Mouse (Mus musculus): ENCODE results near the gene Selenoi.

Gene Selenoi

DNA sequence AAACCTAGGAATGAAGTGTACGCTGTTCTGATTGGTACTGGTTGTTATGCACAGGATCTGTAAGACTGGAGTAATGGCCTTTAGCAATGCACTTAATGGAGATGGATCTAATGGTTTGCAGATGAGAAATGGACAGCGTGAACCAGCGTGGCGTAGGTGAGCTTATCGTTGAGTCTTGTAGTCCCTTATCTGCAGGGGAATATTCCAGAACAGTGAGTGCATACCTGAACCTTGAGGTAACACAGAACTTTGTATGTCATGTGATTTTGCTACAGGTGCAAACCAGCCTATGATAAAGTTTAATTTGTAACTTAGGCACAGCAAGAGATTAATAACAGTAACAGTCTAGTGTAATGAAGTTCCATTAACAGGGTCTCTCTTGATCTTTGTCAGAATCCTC is 6.2 kb downstream of the Selenoi start:
- DNase-seq (ENCODE audit: low spot score): no peak

DNA sequence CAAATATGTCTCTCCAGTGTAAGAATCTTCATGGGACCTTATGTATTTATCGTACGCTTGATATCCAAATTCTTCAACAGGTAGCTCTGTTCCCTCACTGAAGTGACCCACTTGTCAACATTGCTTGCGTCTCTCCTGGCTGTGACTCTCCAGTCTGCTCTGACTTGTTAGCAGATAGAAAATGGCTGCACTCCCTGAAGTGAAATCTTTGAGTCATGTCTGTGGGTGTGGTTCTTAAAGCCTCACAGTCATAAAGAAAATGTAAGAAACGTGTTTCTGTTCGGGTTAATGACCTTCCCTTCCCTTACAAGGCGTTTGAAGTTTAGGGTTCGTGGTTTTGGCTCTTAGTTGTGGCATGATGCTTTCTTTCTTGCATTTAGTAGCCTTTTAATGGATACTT is 8.2 kb downstream of the Selenoi start:
- DNase-seq (ENCODE audit: low spot score): no peak

DNA sequence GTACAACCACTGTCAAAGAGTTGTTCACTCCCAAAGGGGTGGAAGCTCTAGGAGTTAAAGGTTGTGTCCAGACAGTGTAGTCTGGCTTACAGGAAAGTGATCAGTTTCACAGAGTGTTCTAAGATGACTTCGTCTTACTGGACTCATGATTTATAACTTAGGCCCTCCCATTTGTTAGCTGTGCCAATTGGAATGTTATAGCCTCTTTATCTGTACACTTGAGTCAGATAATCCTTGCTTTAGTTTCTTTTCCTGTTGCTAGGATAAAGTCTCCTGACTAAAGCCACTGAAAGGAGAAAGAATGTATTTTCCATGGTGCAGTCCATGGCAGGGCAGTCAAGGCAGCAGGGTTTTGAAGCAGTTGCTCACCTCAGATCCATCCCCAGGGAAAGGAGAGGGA is 10.0 kb downstream of the Selenoi start:
- peak; percentile 22 for DNase-seq (ENCODE audit: low spot score)

DNA sequence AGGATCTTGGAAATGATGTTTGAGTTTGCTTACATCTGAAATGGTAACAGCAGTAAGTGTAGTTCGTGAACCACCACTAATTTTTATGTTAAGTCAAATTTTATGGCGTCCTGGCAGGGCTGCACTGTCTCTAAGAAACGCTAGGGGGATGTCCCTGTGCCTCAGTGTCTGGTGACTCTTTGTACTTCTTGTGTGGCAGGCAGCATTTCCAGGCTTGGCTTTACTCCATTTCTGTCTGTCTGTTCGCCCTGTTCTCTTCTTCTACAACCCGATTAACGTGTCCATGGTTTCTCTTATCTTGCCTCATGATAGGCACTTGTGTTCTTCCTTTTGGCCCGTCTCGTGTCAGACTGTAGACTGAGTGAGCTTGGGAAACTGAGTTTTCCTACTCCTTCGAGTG is 11.4 kb downstream of the Selenoi start:
- no peak for DNase-seq (ENCODE audit: low spot score)

DNA sequence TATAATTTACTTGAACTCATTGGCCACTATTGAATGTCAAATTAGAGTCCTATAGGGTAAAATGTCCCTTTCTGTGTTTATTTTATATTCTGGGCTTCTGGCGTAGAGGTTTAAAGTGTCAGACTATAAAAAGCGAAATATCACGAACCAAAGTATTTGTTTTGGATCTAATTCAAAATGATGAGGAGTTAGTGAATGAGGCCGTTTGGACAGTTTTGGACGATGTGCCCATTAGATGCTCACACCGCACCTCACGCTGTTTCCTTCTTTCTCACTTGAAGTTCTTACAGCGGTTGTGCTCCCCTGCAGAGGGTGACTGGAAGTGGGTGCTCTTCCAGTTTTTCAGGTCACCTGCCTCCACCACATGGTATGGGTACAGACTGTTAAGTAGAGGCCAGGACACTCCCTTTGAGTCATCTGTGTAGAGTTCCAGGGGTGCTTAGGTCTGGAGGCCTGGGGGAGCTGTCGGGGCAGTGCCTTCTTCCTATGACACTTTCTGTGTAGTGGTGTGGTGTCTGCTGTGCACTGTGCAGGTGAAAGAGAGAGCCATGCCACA is 13.6 kb downstream of the Selenoi start:
- peak; percentile 16 for DNase-seq (ENCODE audit: low spot score)

DNA sequence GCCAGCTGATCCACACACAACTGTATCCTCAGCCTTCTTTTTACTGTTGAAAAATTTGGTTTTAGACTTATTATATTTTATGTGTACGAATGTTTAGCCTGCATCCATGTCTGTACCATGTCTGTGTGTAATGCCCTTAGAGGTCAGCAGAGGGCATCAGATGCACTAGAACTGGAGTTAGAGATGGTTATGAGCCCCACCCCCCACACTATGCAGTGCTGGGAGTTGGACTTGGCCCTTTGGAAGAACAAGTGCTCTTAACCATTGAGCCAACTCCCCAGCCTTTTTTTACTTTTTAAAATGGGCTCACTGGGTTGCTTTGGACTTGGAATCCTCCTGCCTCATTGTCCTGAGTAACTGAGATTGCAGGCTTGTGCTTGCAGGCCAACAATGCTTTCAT is 15.3 kb downstream of the Selenoi start:
- DNase-seq (ENCODE audit: low spot score): no peak

DNA sequence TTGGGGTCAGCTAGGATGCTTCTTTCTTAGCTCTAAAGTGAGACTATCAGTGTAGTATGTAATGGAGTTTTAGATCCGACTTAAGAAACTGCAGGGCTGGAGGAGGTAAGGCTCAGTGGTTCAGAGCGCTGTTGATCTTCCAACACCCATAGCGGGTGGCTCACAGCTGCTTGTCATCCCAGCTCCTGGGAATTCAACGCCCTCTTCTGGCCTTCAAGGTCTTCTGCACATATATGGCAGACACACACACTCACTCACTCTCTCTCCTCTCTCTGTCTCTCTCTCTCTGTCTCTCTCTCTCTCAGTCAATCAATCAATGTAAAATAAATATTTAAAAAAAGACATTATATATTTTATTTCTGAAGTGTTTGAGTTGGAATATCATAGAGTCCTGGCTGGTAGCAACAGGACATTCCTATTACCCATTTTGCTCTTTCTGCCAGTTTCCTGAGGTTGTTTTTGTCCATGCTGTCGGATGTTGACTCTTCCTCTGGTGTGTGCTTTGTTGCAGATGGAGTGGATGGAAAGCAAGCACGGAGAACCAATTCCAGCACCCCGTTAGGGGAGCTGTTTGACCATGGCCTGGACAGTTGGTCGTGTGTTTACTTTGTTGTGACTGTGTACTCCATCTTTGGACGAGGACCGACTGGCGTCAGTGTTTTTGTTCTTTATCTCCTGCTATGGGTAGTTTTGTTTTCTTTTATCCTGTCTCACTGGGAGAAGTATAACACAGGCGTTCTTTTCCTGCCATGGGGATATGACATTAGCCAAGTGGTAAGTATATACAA is 23.4 kb downstream of the Selenoi start:
- DNase-seq (ENCODE audit: low spot score): no peak

DNA sequence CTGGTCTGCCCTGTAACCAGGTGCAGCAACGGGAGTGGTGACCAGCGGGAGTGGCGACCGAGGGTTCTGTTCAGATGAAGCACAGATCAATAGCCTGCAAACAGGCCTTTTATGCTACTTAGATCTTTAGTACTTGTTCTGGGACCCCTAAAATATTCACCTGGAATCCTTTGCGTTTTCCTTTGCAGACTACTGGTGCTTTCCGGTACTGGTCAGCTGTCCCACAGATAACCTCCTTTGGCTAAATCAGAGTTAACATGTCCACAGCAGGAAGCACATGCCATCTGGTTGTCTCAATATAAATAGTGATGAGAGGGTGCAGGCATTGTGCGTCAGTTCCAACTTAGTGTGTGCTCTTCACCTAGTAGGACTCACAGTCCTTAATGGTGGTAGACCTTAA is 26.4 kb downstream of the Selenoi start:
- no peak for DNase-seq (ENCODE audit: low spot score)

DNA sequence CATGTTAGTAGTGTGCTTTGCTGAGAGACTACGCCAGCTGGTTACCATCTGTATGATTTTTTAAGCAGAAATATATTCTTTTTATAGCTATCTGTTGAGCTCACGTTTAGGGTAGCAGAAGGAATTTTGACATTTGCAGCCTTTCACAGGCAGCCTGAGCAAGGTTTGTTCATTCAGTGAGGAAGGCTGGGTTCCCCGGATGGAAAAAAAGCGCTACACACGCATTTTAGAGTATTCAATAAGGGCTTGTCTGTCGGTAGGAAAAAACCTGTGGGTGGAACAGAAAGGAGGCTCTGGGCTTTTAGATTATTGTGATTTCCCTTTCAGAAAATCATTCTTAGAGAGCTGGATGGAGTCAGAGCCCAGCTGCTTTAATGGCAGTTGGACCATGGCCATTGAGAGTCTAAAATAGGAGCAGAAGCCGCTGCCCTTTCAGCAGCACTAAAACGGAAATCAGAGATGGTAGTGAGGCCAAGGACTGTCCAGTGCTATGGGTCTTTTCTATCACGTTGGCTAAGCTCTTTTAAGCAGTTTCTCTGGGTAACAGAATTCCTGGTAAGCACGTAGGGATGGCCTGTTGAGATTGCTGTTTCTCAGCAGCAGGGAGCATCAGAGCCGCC is 38.3 kb downstream of the Selenoi start:
- no peak for DNase-seq (ENCODE audit: low spot score)

DNA sequence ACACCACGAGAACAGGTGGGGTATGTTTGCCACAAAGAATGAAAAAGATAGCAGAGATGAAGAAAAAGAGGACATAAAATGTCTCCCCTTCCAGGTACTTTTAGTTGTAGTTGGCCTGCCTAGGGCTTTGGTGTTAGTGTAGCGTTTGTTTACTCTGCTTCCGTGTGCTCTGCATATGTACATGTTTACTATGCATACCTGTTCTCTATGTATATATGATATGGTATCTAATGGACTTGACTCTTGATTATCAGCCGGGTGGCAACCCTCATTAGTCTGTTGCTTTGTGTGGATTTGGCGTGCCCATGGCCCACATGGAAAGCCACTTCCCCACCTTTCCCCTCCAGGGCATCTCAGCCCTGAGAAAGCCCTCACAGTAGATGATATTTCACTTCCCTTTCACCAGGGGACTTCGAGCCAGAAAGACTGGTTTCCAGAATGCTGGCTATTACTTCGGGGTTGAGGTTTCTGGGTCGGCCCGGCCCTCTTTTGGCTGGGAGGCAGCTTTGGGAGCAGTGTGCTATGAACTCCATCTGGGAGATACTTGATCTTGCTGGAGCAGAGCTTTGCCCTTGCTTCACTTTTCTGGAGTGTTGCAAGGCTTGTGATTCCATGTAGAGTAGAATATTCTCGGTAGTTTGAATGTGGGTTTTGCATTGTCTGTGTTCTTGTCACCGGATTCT is 39.4 kb downstream of the Selenoi start:
- peak; percentile 56 for DNase-seq (ENCODE audit: low spot score)

DNA sequence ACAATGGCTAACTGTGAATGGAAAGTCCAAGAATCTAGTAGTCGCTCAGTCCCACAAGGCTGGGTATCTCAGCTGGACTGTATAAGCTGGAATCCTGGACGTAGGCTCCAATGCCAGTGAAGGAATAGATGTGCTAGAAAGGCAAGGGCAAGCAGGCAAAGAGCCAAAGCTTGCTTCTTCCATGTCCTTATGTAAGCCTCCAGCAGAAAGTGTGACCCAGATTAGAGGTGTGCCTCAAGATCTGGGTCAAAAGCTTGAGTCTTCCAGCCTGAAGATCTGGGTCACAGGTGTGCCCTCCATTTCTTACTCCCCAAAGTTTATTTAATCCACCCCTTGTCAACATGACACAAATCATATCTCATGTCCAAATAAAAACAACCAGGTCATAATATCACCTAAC is 44.0 kb downstream of the Selenoi start:
- no peak for DNase-seq (ENCODE audit: low spot score)

DNA sequence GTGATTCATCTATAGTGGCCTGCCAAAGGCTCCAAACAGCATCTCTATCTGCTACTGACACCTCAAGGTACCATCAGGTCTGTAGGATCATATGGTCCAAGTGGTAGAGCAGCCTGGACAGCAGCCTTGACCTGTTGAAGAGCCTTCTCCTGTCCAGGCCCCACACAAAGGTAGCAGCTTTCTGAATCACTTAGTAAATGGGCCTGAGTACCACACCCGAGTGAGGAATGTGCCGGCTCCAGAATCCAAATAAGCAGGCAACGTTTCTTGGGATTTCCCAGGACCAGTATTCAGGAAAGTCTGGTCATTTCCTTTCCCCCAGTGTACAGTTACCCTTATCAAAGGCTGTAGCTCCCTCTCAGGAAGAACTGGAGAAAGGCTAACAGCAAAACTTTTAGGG is 46.6 kb downstream of the Selenoi start:
- no peak for DNase-seq (ENCODE audit: low spot score)

DNA sequence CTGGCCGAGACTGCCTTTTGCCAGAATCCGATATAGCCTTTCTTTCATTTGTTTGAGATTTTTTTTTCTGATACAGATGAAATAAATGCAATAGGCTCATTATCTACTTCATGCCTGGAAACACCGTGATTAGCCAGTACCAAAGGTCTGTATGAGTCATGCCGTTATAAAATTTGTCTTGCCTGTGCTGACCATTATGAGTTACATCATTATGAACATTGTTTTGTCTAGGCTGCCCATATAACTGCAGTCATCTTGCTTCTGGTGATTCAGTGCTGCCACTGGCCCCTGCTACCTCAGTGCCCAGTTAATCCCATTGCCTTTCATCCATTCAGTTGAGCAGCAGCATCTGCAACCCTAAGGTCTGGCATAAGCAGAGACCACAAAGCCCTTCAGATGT is 47.1 kb downstream of the Selenoi start:
- no peak for DNase-seq (ENCODE audit: low spot score)

DNA sequence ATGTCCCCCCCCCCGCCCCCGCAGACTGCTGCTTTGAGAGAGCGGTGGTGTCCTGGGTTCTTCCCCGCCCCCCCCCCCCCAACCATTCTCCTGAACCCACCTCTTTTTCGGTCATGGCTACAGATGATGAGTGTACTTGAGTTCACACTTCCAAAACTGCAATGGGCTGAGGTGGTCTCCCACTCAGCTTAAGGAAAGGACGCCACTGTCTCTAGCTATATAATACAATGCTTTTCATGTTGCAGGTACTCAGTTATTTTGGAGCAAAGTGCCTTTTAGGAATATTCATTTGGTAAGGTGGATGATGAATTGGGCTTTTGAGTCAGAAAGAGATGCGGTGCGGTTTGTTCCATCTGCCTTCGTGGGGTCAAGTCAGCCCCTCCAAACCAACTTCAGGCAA is 48.5 kb downstream of the Selenoi start:
- no peak for DNase-seq (ENCODE audit: low spot score)

DNA sequence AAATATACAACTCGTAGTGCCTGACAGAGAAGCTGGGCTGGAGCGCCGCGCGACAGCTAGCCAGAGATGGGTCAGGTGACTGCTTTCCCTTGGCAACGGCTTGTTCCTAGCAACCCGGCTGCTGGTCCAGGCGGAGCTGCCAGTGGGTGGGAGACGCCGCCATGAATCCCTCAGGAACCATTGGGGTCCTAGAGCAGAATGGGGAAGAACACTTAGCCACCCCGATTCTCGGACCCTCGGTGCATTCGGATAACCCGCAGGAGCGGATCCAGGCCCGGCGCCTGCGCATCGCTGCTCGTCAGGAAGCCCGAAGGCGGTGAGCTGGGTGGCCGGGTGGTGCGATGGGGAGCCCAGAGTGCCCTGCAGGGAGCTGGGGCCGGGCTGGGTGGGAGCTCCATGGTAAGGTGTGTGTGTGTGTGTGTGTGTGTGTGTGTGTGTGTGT is 48.9 kb downstream of the Selenoi start, which contains the start of gene Drc1:
Drc1 (plus strand) TSS at position 98 of the 442 bp plus-strand sequence.
- peak; percentile 20 for DNase-seq (ENCODE audit: low spot score)

DNA sequence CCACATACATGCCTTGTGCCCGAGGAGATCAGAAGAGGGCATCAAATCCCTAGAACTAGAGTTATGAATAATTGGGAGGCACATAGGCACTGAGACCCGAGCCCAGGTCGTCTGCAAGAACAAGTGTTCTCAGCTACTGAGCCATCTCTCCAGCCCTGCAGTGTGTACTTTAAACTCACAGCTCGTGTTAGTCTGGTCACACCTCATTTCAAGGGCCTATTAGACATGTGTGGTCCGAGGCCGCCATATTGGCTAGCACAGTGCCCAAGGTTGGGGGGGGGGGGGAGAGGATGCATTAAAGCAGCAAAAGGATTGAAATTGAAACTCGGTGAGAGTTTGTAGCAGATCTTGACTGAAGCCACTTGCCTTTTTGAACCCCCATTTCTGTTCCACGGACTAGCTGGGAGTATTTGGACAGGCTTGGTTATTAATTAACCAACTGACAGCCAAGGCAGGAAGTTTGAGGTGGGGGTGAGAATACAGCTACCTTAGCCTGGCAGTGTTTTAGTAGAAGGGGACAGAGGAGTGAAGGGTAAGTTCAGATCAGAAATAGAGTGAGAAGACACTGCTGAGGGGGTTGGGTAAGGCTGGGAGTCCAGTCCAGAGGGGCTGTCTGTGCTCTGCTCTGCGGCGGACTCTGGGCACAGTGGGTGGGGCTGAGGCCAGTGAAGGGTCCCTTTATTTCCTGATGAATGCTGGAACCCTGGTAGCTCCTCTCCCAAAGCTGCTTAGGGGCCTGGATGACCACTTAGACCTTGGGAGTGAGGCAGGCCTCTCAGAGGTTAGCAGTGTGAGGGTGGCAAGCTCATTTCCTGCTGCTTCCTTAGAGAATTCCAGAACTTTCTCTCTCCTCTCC is 53.8 kb downstream of the Selenoi start:
- no peak for DNase-seq (ENCODE audit: low spot score)

DNA sequence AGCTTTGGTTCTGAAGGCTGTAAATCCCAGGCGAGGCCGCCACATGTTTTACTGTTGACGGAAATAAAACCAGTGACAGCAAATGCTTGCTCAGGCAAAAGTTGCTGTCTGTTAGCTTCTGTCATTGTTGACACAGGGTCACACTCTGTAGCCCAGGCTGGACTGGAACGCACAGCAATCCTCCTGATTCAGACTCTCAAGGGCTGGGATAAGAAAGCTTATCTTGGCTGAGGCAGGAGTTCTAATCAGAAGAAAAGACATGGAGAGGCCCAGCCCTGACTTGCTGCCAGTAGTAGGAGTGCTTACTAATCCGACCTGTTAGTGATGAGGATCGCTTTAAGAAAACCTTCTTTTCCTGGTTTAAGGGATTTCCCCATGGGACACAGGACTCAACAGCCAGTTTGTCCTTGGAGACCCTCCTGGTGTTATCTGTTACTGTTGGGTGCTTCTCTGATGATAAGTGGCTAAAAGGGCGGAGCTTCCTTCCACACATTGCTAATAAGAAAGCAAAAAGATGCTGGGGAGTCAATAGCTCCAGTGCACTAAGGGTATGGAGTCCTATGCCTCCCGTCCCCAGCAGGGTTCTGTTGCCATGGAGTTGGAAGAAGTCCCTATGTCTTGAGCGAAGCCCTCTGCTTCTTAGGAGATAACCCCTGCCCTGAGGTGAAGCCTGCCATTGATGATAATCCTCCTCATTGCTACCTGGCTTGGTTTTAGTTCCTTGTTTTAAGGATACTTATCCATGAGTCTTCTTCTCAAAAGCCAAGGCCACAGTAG is 54.9 kb downstream of the Selenoi start:
- no peak for DNase-seq (ENCODE audit: low spot score)

Data from urinary bladder, postnatal 14 days (tissue).